Mouse (Mus musculus) bone marrow macrophage, adult 2 months (primary cell): Measurements from ENCODE around the gene Thbs4.

Experiments used
- CTCF ChIP-seq: IDR thresholded peaks from 2 replicates; pipeline ENCODE4 v1.5.1; 2012; ENCODE audit warnings: low read depth, mild to moderate bottlenecking, low read length, moderate library complexity
- POLR2A ChIP-seq: IDR thresholded peaks from 2 replicates; pipeline ENCODE4 v1.6.1; 2012; ENCODE audit warnings: mild to moderate bottlenecking, low read depth, low read length, borderline replicate concordance

DNA sequence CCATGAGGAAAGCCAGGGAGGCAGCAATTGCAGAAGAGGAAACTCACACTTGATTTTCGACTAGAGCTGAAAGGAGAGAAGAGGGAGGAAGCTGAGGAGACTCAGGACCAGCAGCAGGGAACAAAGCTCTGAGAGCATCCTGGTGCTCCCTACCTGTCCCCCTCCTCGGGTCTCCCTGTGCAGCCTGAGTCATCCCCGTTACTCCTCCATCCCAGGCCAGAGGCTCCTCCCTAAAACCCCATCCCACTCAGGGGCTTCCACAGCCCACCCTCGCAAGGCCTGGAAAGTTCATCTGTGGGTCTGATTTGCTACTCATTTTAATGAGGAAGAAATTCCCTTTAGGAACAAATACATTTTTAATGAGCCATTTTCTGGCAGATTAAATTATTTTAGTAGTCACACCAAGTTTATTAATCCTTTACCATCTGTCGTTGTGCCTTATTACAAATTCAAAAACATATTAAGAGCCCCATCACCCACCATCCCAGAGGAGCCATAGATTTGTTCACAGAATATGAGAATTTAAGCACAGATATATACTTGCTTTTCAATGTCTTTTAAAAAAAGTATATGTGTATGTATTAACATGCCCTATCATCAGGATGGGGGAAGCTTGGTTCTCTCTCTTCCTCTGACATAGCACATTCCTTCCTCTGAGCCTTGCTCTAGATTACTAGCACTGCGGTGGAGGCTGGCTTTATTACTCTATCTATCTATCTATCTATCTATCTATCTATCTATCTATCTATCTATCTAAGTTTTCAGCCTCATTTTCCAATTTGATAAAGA is 29.0 kb downstream of the Thbs4 start:
- TF ChIP-seq POLR2A (no peak), CTCF (no peak)
